Mouse (Mus musculus) left cerebral cortex, postnatal 4 days (tissue): ENCODE measurements at regions not wholly inside any gene's neighbourhood (a gene's known extent, or its start where the extent isn't known, plus 50 kb on each side); places are given as distances from the start of the nearest gene placed in this dataset.
A peak's percentile ranks its signal among the peaks of the same experiment; 100 is the strongest.

Source experiments
- DNase-seq: peaks from one replicate; pipeline ENCODE4 v3.0.0-alpha.2; 2022
- intact Hi-C: fragments of 180-260 bp; cut with DNase I; formaldehyde crosslinking; loops from one replicate; pipeline ENCODE4 v1.15.1; 2025

DNA sequence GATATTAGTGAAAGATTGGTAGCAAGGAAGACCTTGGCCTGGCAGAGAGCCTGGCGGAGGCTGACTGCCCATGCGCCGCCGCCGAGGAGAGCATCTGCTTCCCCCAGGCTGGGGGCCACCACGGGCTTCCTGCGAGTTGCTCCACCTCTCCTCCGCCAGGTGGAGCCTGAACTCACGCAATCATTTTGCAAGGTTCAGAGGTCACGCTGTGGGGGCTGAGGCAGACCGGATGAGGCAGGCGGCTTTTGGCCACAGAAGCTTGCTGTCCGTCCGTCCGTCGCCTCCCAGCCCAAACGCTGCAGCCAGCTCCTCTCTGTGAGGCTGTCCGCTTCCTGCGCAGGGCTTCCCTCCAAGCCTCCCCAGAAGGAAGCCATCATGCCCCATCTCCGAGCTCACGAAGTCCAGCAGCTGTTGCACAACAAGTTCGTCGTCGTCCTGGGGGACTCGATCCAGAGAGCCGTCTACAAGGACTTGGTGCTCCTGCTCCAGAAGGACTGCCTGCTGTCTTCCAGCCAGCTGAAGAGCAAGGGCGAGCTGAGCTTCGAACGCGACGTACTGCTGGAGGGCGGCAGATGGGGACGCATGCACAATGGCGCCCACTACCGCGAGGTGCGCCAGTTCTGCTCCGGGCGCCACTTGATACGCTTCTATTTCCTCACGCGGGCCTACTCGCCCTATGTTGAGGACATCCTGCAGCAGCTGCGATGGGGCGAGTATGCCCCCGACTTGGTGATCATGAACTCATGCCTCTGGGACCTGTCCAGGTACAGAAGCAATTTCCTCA is 269.3 kb upstream of the Erbb4 start:
- DNase-seq, result no peak
- intact Hi-C loops, result no loop called here

DNA sequence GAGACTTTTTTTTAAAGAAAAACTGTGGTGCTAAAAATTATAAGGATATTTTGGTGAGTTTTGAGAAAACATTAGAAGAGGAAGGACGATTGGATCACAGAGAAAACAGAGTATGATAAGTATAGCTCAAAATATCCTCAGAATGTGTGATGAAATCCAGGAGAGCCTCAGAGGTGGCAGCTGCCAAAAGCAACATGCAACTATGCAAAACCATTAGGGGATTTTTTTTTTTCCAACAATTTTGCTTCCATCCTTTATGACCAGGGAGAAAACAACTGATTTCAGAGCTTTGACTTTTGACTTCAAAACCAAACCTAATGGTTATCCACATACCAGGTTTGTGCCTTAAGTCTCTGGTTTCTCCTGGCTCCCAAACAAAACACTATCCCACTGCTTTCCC is 267.4 kb upstream of the Erbb4 start:
- DNase-seq, result no peak
- intact Hi-C loops, result no loop called here

DNA sequence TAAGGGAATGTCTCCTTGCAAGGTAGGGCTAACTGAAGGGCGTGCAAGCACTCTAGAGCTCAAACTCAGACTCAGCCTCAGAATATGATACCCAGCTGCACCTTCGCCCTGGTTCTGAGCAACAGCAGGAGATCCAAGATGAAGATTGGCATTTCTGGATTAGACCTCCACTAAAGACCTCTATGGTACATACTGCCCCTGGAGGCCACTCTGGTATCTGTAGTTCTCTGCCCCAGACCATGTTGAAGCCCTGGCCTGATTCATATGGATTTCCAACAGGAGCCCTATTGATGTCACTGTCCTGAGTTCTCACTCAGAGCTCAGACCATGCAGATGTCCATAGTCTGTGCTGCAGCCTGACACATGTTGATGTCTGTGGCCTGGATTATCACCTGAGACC is 262.2 kb upstream of the Erbb4 start:
- DNase-seq, result no peak
- intact Hi-C loops, result no loop called here

DNA sequence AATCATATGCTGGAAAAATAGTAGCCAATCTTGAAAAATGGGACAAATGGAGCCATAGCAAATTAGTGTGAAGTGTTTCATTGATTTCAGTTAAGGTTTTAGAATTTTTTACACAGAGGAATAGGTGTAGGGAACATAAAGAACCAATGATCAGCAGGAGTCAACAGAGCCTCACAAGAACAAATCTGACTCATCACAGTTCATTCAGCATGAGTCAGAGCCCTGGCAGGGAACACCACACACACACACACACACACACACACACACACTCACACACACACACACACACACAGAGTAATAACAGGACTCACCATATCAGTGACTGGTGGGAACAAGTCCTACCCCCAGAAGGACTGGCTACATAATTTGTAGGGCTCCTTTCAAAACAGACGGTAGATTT is 259.7 kb upstream of the Erbb4 start:
- intact Hi-C loops, result no loop called here
- no peak for DNase-seq

DNA sequence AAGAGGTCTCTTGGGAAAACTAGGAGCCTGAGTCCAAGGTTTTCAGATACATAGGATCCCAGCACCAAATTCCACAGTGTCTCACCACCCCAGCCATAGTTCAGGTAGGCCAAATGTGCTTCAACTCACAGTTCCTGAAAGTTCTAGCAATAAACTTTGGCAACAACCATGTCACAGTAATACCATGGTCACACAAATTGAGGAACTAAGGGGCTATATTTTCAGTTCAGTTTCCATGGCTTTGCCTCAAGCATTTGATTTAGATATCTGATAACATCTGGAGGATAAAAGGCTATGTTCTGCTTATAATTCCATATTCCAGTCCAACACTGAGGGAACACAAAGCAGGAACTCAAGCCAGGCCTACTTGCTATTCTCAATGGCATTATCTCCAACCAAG is 256.2 kb upstream of the Erbb4 start:
- no peak for DNase-seq
- intact Hi-C loops, result no loop called here

DNA sequence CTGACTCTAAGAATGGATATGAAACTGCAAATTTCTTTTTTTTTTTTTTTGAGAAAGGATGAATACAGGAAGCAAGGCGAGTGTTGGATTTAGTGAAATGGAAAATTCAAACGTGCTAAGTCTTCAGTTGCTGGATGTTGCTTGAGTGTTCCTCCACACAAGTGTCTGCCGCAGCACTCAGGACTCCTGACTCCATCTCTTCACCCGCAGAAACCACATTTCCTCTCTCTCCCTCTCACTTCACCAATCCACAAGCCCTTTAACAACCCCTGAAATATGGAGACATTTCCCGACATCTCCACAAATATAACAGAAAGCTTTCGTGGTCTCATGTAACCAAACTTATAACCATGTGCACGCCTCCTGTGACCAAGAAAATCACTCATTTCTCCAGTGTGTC is 249.7 kb upstream of the Erbb4 start:
- DNase-seq, result no peak
- intact Hi-C loops, result no loop called here

DNA sequence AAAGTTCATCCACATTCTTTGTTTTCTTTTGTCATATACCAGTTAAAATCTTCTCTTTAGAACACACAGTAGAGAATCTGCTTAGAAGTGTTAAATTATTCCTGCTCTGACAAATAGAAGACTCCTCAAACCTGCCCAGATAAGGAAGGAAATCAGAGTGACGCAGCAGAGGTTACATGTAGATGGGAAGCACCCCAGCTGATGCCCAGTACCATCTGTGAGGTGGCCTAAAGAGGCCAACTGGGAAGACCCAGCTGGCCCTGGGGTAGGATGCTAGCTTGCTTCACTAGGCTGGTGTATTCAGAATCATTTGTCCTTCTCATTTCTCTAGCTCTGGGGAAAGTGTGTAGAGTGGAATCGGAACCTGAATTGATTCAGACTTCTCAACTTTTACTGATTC is 242.6 kb upstream of the Erbb4 start:
- no peak for DNase-seq
- intact Hi-C loops, result no loop called here

DNA sequence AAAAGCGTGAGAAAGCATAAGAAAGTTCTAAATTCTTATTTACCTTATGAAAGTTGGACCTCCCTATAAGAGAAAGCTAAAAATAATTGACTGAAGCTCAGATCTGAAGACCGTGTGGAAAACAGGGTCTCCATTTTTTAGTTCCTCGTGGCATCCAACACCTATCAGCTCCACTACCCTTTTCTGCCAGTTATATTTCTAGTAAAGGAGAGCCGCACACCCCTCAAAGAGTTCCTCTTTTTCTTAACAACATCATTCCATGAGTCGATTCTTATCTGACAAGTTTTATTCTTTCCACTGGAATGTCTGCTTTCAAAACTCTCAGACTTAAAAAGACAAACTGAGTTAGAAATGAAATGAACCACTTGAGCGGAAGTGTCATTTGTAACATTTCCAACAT is 242.0 kb upstream of the Erbb4 start:
- intact Hi-C loops, result no loop called here
- no peak for DNase-seq

DNA sequence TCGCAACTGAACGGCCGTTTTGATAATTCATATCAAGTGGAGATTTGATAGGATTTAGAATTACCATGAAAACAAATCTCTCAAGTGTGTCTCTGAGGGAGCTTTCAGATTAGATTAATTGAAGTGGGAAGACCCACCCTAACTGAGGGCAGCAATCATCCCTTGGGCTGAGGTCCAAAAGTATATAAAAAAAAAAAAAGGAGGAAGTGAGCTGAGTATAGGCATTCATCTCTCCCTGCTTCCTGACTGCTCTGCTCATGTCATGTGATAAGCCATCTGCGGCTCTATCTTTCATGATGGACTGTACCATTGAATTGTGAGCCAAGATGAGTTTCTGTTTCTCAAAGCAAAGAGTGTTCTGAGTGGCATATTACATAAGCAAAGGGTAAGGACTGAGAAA is 234.2 kb upstream of the Erbb4 start:
- DNase-seq, result no peak
- intact Hi-C loops, result no loop called here

DNA sequence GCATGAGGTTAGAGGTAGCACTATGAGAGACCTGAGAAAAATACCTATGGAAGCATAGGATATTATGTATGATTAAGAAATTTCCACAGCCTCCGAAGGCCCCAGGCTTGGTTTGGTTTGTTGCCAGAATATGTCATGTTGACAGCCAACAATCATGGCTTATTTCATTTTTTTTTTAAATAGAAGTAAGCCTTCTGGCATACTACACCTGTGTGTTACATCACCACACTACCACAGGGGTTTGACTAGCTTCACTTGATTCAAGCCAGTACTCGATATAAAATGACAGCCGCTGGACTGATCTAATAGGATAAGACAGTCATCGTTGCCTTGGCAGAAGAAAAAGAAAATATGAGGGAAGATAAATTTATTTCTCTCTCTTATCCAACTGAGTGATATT is 232.6 kb upstream of the Erbb4 start:
- intact Hi-C loops, result no loop called here
- DNase-seq, result no peak

DNA sequence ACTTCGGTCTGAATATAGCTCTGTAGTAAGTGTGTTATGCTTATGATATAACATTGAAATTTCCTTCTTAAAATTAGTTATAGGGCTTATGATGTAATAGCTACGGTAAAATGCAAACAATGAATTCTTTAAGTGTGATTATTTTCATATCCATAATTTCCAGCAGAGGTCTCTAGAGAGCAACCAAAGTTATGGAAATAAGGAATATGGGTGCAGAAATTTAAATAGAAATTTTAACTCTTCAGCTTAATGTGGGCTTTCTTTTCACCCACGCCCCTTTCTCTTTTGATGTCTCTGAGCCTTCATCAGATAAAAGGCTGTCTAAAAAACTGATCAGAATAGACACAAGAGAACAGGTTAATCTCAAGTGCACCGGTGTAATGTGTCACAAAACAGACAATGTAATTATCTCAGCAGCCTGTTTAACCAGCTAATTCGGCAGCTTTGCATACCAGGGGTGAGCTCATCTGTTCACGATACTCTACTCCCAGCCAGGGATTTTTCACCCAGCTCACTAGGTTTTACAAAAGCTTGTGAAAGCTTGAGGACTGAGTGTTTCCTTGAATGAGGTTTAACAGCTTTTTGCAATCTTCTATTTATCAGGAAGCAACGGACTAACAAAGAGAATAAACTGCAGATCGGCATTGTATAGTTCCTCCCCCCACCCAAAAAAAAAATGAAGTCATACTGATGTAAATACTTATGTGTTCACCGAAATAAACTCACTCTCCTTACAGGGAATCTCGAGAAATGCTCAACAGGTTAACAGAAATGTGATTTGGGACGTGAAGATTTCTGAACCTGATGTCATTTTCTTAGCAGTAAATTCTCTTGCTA is 223.8 kb upstream of the Erbb4 start:
- DNase-seq, result no peak
- intact Hi-C loops, result loop anchor here (5.0 kb wide), 1 partner anchor 356 kb away; the partner anchor contains the start of gene Ikzf2

DNA sequence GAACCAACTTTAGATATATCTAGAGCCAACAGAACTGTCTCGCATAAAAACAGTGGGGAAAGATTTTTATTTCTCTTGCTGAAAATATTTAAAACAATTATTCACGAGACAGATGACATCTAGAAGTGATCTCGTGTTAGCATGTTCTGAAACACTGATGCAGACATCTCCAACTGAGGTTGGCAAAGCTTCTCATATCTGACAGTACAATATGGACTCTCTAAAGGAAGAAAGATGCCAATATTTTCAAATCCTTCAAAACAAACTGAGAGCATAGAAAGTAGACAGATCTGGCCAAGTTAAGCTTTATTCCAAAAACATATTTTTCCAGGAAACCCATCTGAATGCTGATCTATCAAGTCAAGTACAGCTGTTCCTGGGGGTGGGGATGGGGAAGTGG is 221.5 kb upstream of the Erbb4 start:
- intact Hi-C loops, result loop anchor here (10.0 kb wide), 1 partner anchor 435 kb away; no protein-coding TSS in a partner anchor
- DNase-seq, result no peak

DNA sequence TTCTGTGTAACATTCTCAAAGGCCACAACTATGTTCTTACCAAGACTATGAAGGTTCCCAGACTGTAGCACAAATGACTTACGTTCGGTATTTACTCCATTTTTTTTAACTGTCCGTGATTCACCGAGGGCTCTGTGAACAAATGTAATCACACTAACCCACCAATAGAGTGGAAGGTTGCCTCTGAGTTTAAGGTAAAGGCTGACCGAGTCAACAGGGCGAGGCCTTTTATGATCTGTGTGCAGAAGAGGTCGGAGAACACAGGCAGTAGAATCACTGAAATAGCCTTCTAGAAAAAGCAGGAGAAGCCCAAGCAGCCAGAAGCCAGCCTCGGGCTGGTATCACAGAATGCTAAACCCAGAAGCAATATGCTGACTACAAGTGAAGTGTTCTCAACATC is 218.9 kb upstream of the Erbb4 start:
- intact Hi-C loops, result loop anchor here (10.0 kb wide), 1 partner anchor 438 kb away; no protein-coding TSS in a partner anchor
- DNase-seq, result no peak

DNA sequence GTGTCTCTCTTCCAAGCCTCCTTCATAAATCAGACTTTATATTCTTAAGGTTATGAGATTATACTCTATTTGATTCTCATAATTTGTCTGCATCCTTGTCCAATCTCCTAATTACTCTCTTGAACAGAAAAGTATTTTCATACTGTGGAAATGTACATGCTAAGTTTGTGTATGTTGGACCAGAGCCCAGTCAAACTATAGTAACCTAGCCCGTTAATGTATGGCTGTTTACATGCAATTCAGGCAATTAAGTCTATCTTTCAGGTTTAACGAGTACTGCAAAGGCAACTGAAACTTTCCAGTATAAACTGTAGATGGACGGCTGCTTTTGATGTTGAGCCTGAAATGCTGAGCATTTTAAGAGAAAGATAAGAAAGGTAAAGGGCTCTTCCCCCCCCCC is 211.7 kb upstream of the Erbb4 start:
- no peak for DNase-seq

DNA sequence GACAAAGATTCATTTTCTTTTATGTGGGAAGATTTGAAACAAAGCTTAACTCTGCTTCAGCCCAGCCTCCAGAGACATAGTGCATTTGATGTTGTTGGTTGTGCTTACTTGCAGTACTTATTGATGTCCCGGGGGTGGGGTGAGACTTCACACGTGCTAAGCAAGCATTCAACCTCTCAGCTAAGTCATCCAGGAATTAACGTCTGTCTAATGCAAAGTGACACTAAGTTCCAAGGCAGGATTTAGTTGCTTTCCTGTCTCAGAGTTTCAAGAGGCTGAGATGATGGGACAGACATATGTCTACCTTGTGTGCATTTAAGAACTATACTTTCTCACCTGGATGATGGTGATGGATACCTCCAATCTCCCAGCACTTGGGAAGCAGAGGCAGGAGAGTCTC is 189.0 kb upstream of the Erbb4 start:
- DNase-seq, result no peak
- intact Hi-C loops, result no loop called here

More for the DNA sequence above, 211.7 kb upstream of the Erbb4 start:
- intact Hi-C loops, result no loop called here

DNA sequence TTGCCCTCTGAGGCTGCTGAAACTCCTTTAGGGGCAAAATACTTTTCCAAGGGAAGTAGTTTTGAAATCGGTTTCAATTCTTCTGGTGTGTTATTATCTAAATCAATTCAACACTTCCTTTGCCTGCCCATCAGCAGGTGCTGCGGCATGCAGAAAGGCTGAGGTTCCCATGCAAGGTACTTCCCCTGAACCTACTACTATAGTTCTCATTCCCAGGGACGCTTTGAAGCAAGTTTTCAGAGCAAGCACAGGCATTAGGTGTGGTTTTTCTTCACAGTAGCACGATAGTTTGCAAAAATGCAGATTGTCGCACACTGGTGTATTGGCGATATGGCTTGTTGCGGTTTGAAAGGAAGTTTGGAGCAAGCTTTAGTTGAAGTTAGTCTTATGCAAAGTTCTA is 183.5 kb upstream of the Erbb4 start:
- intact Hi-C loops, result no loop called here
- no peak for DNase-seq

DNA sequence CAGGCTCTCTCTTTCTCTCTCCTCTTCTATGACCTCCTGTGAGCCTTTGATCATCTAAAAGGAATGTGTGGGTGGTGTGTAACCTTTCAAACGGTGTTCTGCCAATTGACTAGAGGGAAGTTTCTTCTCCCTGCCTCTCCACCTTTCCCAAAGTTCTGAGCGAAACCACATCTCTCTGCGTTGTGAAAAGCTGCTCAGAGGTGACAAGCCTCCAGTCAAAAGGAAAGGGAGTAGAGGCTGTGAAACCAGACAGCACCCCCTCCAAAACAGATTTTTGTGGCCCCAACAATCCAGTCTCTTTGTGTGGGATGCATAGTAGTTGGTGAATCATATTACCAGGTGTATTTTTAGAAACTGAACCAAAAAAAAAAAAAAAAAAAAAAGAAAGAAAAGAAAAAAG is 178.5 kb upstream of the Erbb4 start:
- intact Hi-C loops, result no loop called here
- DNase-seq, result no peak

DNA sequence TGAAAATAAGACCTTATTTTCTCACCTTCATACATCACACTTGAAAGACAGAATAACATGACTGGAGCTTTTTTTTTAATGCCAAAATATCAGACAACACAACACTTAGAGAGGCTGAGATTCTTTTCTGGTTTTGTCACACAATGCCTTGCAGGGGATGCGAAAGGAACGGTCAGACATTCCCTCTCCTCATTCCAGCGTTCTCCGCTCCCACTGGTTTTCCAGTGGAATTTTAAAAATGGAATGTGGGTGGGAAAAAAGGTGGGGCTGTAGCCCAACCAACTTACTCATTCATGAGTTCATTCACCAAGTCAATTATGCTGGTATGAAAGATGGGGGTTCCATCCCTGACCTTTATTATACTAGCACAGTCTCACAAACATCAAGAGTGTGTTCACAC is 169.6 kb upstream of the Erbb4 start:
- intact Hi-C loops, result no loop called here
- DNase-seq, result no peak

DNA sequence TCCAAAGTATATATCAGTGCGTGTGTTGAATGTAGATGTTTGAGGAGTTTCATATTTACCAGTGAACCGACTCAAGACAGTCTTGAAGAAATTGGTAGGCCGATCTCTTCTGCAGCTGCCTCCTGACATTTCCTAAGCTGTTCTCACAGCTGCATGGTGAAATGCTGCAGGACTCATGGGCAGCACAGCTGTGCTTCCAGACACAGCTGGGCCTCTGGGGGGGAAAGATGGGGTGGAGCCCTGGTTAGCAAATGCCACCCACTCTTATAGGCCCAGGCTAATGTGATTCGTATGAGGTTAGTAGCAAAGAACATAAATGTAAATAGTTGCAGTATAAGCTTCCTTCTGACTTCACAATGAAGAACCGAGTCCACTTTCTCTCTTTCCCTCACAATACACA is 139.8 kb upstream of the Erbb4 start:
- DNase-seq, result no peak
- intact Hi-C loops, result no loop called here

DNA sequence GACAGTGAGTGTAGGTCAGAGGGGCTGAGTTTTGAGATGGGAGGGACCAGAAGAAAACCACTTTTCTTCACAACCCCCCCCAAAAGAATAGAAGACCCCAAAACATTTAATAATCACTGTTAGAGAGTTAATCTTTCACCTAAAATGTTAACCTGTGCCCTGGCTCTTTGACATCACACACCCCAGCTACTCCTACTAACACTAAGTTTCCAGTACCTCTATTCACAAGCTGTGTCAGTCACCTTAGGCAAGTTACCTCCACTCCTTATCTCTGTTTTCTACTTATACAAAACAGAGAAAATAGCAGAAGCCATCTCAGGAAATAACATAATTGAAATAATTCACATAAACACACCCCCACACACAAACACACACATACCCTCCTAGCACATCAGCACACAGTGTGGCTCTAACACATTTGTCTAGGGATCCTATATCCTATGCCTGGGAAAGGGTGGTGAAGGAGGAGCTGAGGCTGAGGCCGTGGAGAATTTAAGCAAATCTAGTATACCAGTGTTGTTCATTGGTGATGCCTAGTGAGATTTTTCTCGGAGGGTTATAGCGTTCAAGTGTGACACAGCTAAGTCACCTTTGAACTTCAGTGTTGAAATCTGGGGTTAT is 134.5 kb upstream of the Erbb4 start:
- intact Hi-C loops, result loop anchor here (5.0 kb wide), 2 partner anchors 445 to 535 kb away; partner anchors contain the start of gene Ikzf2
- no peak for DNase-seq

DNA sequence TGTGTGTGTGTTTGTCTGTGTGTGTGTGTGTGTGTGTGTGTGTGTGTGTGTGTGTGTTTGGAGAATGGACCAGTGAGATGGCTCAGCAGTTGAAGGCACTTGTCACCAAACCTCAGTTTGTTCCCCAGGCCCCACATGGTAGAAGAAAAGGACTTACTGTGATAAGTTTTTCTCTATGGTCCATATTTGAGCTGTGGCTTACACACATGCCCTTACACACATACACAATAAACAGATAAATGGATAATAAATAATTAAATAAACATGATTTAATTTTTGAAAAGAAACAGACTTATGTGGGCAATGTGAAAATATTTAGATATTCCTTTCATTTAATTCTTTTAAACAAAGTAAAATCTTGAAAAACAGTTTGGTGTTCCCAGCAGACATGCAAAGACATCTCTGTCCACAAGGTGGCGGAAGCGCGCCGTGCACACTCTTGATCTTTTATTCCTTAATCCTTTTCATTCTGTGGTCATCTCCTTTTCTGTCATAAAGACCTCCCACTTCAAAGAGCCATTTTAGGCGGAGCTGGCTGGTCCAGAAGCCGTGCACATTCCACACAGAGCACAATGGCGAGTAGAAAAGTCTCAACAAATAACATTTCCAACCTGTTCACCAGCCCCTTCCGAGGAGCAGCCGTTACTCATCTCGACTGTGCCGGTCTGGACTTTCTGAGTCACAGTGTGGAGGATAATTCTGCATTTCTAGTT is 133.8 kb upstream of the Erbb4 start:
- intact Hi-C loops, result loop anchor here (5.0 kb wide), 2 partner anchors 446 to 536 kb away; partner anchors contain the start of gene Ikzf2
- peak; percentile 59 for DNase-seq
